Mouse (Mus musculus) stomach, postnatal 0 days (tissue): ENCODE measurements around the gene Glb1l.

Source experiments
- CTCF ChIP-seq: IDR thresholded peaks from 2 replicates; pipeline ENCODE4 v1.5.1; 2016; ENCODE audit warnings: antibody characterized with exemption, low read depth, mild to moderate bottlenecking, moderate library complexity
- EP300 ChIP-seq: optimal IDR thresholded peaks from 2 replicates; pipeline ENCODE3; 2016; ENCODE audit warnings: antibody characterized with exemption

DNA sequence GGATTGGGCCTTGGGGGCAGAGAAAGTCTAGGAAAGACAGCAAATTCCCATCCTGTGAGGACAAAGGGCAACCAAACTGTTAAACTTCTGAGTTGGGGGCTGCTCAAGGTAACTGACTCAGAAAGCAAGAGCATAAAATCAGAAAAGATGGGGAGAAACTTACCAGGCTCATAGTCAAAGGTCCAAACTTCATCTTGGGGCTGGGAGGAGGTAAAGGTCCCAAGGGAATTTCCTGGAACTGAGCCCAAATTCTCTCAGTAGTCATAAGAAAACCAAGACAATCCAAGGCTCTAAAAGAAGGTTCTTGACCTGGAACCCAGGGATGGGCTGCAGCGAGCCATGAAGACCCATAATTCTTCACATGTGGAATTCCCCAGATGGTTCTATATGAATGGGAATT, 9.4 kb downstream of the Glb1l start:
- no peak for TF ChIP-seq CTCF
- TF ChIP-seq EP300: no peak
